25 mouse cellular contexts compared by ENCODE assay signal in genomic region chr8:122816965-122817364, GRCm38 (mm10). TPM values are rescaled to one million over a fixed set of nuclear protein-coding genes. Genes with fewer than 3 reads are reported as not detected.
DNase-seq lines count a peak whose midpoint lies in the region; ATAC-seq lines count a peak whose summit lies in the region.
"Had no signal": no experiment of that assay in that cellular context is flagged by ENCODE, and none has a peak within 500 bp of the region (broad histone marks: within the 10 kb centered on the region; RNA-seq: fewer than 3 reads in every experiment).

No protein-coding gene starts in this region.

- peaks cover 76% of the 10 kb centered on the region for H3K4me1 ChIP-seq in hindbrain, embryonic 10.5 days (replicated peaks)
- peaks cover 2% of the 10 kb centered on the region; the same call in 1 of the 2 replicates for H3K4me1 ChIP-seq in hindbrain, embryonic 11.5 days (replicated peaks; ENCODE audit: control insufficient read depth, insufficient read depth, low read length)
- peaks cover 39% of the 10 kb centered on the region for H3K4me1 ChIP-seq in midbrain, embryonic 10.5 days
- peaks cover 9% of the 10 kb centered on the region; the same call in 1 of the 2 replicates for H3K4me1 ChIP-seq in midbrain, embryonic 16.5 days (ENCODE audit: control insufficient read depth, insufficient read depth, low read length)

- H3K9ac ChIP-seq in hindbrain, embryonic 11.5 days (ENCODE audit: low read depth, low read length): no peak overlapping the region
- H3K9ac ChIP-seq in midbrain, embryonic 16.5 days (ENCODE audit: low read depth, low read length): no peak overlapping the region
- H3K9ac ChIP-seq: forebrain, embryonic 13.5 days; hindbrain, embryonic 15.5 days had no signal

- no peak overlapping the region for H3K4me2 ChIP-seq in hindbrain, embryonic 11.5 days (replicated peaks; ENCODE audit: low read depth, low read length)
- H3K4me2 ChIP-seq in midbrain, embryonic 16.5 days (ENCODE audit: low read length): no peak overlapping the region
- H3K4me2 ChIP-seq: forebrain, embryonic 13.5 days; heart, embryonic 11.5 days; hindbrain, embryonic 12.5 days; hindbrain, embryonic 15.5 days had no signal

- H3K4me3 ChIP-seq in hindbrain, embryonic 10.5 days: no peak overlapping the region
- H3K4me3 ChIP-seq in hindbrain, embryonic 11.5 days (ENCODE audit: low read depth, low read length): no peak overlapping the region
- H3K4me3 ChIP-seq in midbrain, embryonic 10.5 days: no peak overlapping the region
- no peak overlapping the region for H3K4me3 ChIP-seq in midbrain, embryonic 16.5 days (ENCODE audit: low read depth, low read length)
- H3K4me3 ChIP-seq: forebrain, embryonic 10.5 days; forebrain, embryonic 13.5 days; heart, adult 2 months; hindbrain, embryonic 12.5 days; hindbrain, embryonic 15.5 days had no signal

- no peak for ATAC-seq in hindbrain, embryonic 11.5 days (ENCODE audit: low FRiP score)
- ATAC-seq in midbrain, embryonic 16.5 days: no peak
- ATAC-seq: forebrain, embryonic 13.5 days; forebrain, embryonic 16.5 days; intestine, postnatal 0 days; Patski had no signal

- peaks cover 8% of the 10 kb centered on the region for H3K27me3 ChIP-seq in hindbrain, embryonic 10.5 days (ENCODE audit: insufficient read depth, poor library complexity, severe bottlenecking)
- H3K27me3 ChIP-seq in hindbrain, embryonic 11.5 days (ENCODE audit: control insufficient read depth, insufficient read depth, low read length): no peaks in the 10 kb centered on the region
- H3K27me3 ChIP-seq in midbrain, embryonic 10.5 days (ENCODE audit: low read depth, poor library complexity, severe bottlenecking): peaks cover 7% of the 10 kb centered on the region; the same call in 1 of the 2 replicates
- H3K27me3 ChIP-seq in midbrain, embryonic 16.5 days (ENCODE audit: control insufficient read depth, insufficient read depth, low read depth, low read length): no peaks in the 10 kb centered on the region
- H3K27me3 ChIP-seq: CH12.LX; hindbrain, embryonic 12.5 days; hindbrain, embryonic 15.5 days; Patski had no signal

- H3K27ac ChIP-seq in hindbrain, embryonic 10.5 days: peak overlapping the region; percentile 67; the same call in 1 of the 2 replicates
- H3K27ac ChIP-seq in hindbrain, embryonic 11.5 days (ENCODE audit: low read depth, low read length): no peak overlapping the region
- peak overlapping the region; percentile 67; the same call in 1 of the 2 replicates for H3K27ac ChIP-seq in midbrain, embryonic 10.5 days (replicated peaks)
- H3K27ac ChIP-seq in midbrain, embryonic 16.5 days (ENCODE audit: low read length): no peak overlapping the region
- H3K27ac ChIP-seq: forebrain, embryonic 13.5 days; heart, adult 2 months; hindbrain, embryonic 15.5 days had no signal

- 88% methylated on average over 6 of the region's 6 CpGs for WGBS in hindbrain, embryonic 10.5 days
- 91% methylated on average over 6 of the region's 6 CpGs for WGBS in hindbrain, embryonic 11.5 days
- WGBS in midbrain, embryonic 10.5 days: 89% methylated on average over 6 of the region's 6 CpGs
- WGBS in midbrain, embryonic 16.5 days: 93% methylated on average over 6 of the region's 6 CpGs

- H3K36me3 ChIP-seq in hindbrain, embryonic 10.5 days: peaks cover 20% of the 10 kb centered on the region
- H3K36me3 ChIP-seq in hindbrain, embryonic 11.5 days (ENCODE audit: control insufficient read depth, insufficient read depth, low read length): no peaks in the 10 kb centered on the region
- peaks cover 12% of the 10 kb centered on the region for H3K36me3 ChIP-seq in midbrain, embryonic 10.5 days
- no peaks in the 10 kb centered on the region; the same call in 1 of the 2 replicates for H3K36me3 ChIP-seq in midbrain, embryonic 16.5 days (ENCODE audit: control insufficient read depth, insufficient read depth, low read length)
- H3K36me3 ChIP-seq: G1E; hindbrain, embryonic 15.5 days had no signal

- no peaks in the 10 kb centered on the region for H3K9me3 ChIP-seq in hindbrain, embryonic 10.5 days
- H3K9me3 ChIP-seq in hindbrain, embryonic 11.5 days (ENCODE audit: control insufficient read depth, low read length): no peaks in the 10 kb centered on the region
- H3K9me3 ChIP-seq in midbrain, embryonic 10.5 days (replicated peaks): no peaks in the 10 kb centered on the region
- H3K9me3 ChIP-seq in midbrain, embryonic 16.5 days (replicated peaks; ENCODE audit: control insufficient read depth, low read length, poor library complexity, severe bottlenecking): no peaks in the 10 kb centered on the region
- H3K9me3 ChIP-seq: forebrain, embryonic 10.5 days; forebrain, embryonic 13.5 days; G1E; hindbrain, embryonic 12.5 days; hindbrain, embryonic 15.5 days had no signal

- peak; percentile 60 for DNase-seq in cerebellum, adult 9-11 months
- no peak for DNase-seq in cerebellum, adult 9-10 months
- no peak for DNase-seq in hindbrain, embryonic 10.5 days (ENCODE audit: low spot score)
- no peak for DNase-seq in hindbrain, embryonic 11.5 days (ENCODE audit: low spot score)
- no peak for DNase-seq in midbrain, embryonic 10.5 days (ENCODE audit: low spot score)
- DNase-seq: adrenal gland, postnatal 10 days; adrenal gland, postnatal 36 days; B cell, adult 2 months; cerebellum, postnatal 10 days; gastrocnemius, postnatal 10 days; gastrocnemius, postnatal 36 days; heart, adult 2 months; heart, postnatal 36 days had no signal

RNA-seq across cellular contexts. Expression of gene Cdh15, which starts 30.8 kb away (rescaled TPM):
- polyA plus RNA-seq in hindbrain, embryonic 10.5 days (2016; fragmentation: Nextera tagmentation; extraction: Ambion mirVana): 0.80 and 1.2 TPM in 2 replicates
- 0.86 and 1.7 TPM in 2 replicates for polyA plus RNA-seq in hindbrain, embryonic 11.5 days (2014; fragmentation: Nextera tagmentation; extraction: Ambion mirVana)
- 0.51 and 0.54 TPM in 2 replicates for polyA plus RNA-seq in midbrain, embryonic 10.5 days (2016; fragmentation: Nextera tagmentation; extraction: Ambion mirVana)
- polyA plus RNA-seq in midbrain, embryonic 16.5 days (2015; fragmentation: Nextera tagmentation; extraction: Ambion mirVana): 2.2 and 2.9 TPM in 2 replicates
- polyA plus RNA-seq: G1E; heart, adult 2 months; heart, postnatal 0 days had no signal

RNA-seq across cellular contexts. Expression of gene Acsf3, which starts 41.7 kb away (rescaled TPM):
- 16.5 and 18.0 TPM in 2 replicates for polyA plus RNA-seq in hindbrain, embryonic 10.5 days (2016; fragmentation: Nextera tagmentation; extraction: Ambion mirVana)
- polyA plus RNA-seq in hindbrain, embryonic 11.5 days (2014; fragmentation: Nextera tagmentation; extraction: Ambion mirVana): 11.5 and 15.4 TPM in 2 replicates
- polyA plus RNA-seq in midbrain, embryonic 10.5 days (2016; fragmentation: Nextera tagmentation; extraction: Ambion mirVana): 17.8 and 18.6 TPM in 2 replicates
- polyA plus RNA-seq in midbrain, embryonic 16.5 days (2015; fragmentation: Nextera tagmentation; extraction: Ambion mirVana): 15.1 and 18.0 TPM in 2 replicates

Comparison
In these comparisons a context has a peak if more than half of its experiments do, and no peak if none do; other contexts are left out.
1. H3K27ac ChIP-seq: peak in hindbrain, embryonic 10.5 days (single experiment) and midbrain, embryonic 10.5 days (single experiment); none in hindbrain, embryonic 11.5 days (single experiment) and midbrain, embryonic 16.5 days (single experiment).